Mouse (Mus musculus): ENCODE measurements around the gene Dennd2a.
A peak's percentile ranks its signal among the peaks of the same experiment; 100 is the strongest.
"Not testable (repeated sequence)": the region's sequence is repeated elsewhere in the genome, so short reads cannot be mapped to it uniquely, and the experiment has no call there.

Gene Dennd2a

GRCm38 (mm10) chr6:39445801-39446572, 111.7 kb downstream of the Dennd2a start:
- no peak for DNase-seq

- no peak for DNase-seq
These were observed 114.8 kb downstream of the Dennd2a start for GRCm38 (mm10) chr6:39442786-39443287.

DNA sequence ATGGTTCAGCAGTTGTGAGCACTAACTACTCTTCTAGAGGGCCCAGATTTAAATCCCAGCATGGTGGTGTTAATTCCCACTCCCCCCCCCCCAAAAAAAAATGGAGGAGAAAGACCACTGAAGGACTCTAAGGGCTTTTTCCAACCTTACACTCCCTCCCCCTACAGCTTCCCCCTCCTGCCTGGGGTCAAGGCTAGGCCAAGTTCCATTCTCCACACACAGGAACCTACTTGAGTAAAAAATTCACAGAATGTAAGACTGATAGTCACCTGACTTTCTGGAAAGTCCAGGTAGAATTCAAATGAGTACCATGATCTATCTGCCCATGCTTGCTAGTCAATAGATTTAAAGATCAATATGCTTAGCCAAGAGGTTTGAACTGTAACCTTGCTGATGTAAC, 117.5 kb downstream of the Dennd2a start:
- no peak for DNase-seq

- not testable (repeated sequence) for DNase-seq
These were observed 120.1 kb downstream of the Dennd2a start for GRCm38 (mm10) chr6:39437519-39437918.

- DNase-seq = no peak
These were observed 121.8 kb downstream of the Dennd2a start for GRCm38 (mm10) chr6:39435875-39436274.

GRCm38 (mm10) chr6:39434886-39435492, 122.7 kb downstream of the Dennd2a start:
- no peak for DNase-seq

- no peak for DNase-seq
These were observed 123.4 kb downstream of the Dennd2a start for GRCm38 (mm10) chr6:39434111-39434885.

DNA sequence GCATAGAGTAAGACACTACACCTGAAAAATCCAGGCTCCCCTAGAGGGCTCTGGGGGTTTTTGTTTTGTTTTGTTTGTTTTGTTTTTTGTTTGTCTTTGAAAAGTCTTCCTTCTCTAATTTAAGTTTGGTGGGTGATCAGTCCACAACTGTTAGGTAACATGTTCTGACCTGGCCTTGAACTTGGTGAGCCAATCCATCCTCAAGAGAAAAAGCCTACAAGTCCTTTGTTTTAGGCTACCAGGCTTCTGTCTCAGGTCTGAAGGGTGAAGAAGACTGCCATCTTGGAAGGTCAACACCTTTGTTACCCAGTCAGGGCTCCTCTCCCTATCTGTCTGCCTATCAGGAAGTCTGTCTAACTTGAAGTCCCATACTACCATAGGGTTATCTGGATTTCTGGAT, 124.0 kb downstream of the Dennd2a start:
- no peak for DNase-seq

GRCm38 (mm10) chr6:39433174-39433573, 124.5 kb downstream of the Dennd2a start:
- no peak for DNase-seq

DNA sequence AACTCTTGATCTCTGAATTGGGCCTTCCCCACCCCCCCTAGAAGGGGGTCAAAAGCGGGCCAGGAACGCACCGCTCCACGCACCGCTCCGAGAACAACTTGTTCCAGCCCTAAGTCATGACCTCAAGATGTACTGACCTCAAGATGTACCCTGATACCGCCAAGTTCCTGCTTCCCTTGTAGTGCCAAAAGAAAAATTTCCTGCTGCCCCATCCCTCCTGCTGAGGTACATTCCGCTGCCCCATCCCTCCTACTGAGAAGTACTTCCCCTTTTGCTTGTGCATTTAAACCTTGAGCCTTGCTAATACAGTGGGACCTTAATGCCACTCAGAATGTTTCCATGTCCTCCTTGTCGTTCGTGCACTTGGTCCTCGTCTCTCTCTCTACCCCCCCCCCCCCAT, 126.9 kb downstream of the Dennd2a start:
- DNase-seq = no peak

DNA sequence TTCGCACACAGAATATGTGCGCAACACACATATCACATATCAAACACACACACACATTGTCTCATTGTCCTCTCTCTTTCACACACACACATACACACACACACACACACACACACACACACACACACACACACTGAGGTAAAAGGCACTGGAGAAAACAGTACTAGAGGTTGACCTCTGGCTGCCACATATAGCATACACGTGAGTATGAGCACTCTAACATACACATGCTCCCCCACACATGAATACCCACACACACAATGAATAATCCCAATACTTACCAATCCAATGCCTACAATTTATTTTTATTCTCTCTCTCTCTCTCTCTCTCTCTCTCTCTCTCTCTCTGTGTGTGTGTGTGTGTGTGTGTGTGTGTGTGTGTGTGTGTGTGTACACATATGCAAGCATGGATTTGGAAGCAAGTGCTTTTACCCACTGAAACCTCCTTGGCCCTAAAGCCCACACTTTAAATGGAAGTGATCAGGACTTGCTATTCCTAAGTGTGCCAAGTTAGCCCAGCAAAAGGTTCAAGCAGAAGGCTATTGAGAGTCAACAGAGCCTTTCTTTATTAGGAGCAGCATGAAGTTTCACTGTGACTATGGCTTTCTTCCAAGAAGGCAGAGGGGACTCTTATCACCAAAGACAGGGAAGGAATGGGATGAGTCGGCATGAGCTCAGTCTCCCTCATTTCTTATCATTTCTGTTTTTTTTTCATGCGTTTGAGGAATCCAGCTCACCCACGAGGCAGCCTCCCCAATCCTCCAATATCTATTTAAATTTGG, 128.5 kb downstream of the Dennd2a start:
- DNase-seq = no peak

DNA sequence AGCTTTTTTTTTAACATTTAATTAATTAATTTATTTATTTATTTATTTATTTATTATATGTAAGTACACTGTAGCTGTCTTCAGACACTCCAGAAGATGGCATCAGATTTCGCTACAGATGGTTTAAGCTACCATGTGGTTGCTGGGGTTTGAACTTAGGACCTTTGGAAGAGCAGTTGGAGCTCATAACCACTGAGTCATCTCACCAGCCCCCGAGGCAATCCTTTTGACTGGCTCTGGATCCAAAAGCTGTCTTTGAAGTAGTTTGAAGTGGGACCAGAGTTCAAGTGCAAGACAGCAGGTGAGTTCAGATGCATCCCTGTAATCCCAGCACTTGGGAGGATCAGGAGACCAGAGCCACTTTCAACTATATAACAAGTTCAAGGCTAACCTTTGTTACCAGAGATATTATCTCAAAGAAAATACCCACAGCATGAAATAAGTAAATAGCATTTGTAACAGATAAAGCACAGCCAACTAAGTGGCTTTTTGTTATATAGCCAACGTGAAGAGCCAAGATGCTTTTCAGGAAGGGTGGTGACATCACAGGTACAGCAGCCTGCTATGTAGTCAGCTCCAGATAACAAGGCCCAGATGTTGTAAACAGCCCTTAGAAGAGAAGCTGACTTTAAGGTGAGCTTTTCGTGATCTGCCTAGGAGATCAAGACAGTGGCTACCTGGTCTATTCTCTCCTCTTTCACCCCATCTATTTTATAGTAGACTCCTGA, 130.2 kb downstream of the Dennd2a start:
- DNase-seq = no peak

- no peak for DNase-seq
These were observed 130.9 kb downstream of the Dennd2a start for GRCm38 (mm10) chr6:39426725-39427124.

DNA sequence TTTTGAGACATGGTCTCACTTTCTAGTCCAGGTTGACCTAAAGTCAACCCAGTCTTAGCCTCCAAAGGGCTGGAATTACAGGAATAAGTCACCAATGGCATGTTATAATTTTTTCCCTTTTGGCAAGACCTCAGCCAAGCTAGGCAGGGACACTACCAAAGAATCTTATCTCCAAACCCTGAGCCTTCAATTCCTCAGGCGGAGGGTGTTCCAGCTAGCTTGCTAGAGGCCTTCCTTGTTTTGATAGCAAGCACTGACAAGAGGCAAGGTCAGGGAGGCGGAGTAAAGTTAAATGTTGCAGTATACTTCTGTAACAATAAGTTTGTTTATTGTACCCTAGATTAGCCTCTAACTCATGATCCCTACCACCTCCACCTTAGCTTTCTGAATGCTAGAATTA, 132.5 kb downstream of the Dennd2a start:
- no peak for DNase-seq

DNA sequence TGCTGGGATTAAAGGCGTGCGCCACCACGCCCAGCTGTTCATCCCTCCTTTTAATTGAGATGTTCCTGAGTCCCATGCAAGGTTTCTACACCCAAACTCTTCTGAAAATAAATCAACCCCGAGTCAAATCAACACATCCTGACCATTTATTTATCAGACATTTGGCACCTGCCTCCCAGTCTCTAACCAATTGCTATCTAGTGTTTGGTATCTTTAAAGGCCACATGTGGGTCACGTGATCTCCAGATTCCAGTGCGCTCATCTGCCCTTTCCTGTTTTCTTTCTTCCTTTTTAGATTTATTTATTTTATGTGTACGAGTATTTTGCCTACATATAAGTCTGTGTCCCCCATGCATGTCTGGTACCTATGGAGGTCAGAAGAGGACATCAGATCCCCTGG, 134.0 kb downstream of the Dennd2a start:
- DNase-seq = no peak

DNA sequence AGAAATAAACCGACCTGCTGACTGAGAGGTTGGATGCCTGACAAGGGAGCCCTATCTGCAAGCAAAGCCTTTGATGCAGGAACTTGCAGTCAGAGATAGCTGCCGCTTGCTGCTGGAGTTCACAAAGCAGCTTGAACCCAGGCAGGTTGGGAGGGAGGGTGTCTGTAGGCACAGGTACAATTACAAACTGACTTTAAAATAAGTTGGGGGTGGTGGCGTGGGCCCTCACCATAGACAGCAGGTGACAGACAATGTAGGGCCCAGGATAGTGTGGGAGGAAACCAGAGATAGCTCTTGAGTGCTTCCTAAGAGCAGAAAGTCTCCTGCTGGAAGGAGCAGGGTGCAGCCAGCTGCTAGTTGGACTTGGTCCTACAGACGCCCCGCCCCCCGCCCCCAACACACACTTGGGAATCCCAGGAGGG, 134.5 kb downstream of the Dennd2a start:
- no peak for DNase-seq

GRCm38 (mm10) chr6:39420867-39421266, 136.8 kb downstream of the Dennd2a start:
- no peak for DNase-seq

- peak; percentile 94 to 95 for DNase-seq
These were observed 137.6 kb downstream of the Dennd2a start, which contains the start of gene Mkrn1 for GRCm38 (mm10) chr6:39419851-39420721. Gene Mkrn1 (minus strand): TSS chr6:39420462.

GRCm38 (mm10) chr6:39419386-39419850, 138.2 kb downstream of the Dennd2a start:
- peak in 1 of 2 experiments; percentile 74 for DNase-seq

DNA sequence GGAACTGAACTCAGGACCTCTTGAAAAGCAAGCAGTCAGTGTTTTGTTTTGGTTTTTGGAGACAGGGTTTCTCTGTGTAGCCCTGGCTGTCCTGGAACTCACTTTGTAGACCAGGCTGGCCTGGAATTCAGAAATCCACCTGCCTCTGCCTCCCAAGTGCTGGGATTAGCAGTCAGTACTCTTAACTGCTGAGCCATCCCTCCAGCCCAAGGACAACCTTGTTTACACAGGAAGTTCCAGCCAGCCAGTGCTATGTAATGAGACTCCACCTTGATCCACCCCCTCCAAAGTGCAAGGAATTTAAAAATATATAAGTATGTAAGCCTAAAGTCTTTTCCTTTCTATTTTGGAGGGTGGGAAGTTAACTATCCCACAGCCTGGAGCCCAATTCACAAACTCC, 141.0 kb downstream of the Dennd2a start:
- DNase-seq = not testable (repeated sequence)

- DNase-seq = peak; percentile 76 to 89
These were observed 141.9 kb downstream of the Dennd2a start for GRCm38 (mm10) chr6:39415762-39416161.
